Mouse (Mus musculus): ENCODE measurements around the gene Fbxo9.

The Fbxo9 gene

GRCm38 (mm10) chr9:78070496-78070895 is 38.4 kb downstream of the Fbxo9 start:
- DNase-seq (ENCODE audit: low spot score) = no peak

DNA sequence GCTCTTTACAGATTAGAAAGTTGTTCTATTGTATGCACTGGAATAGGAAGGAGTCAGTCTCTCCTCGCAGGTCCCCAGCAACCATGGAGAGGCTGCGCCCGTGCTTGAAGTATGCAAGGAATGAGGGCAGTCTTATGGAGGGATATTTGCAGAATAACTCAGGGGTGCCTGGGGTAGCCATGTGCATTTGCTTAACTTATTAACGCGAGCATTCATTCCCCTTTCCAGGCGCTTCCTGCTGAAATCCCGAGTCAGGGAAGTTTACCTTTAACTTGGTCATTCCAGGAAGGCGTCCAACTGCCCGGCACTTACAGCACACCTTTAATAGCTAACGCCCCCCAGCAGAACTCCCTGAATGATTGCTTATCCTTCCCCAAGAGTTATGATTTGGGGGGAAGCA is 44.7 kb downstream of the Fbxo9 start:
- no peak for DNase-seq (ENCODE audit: low spot score)

DNA sequence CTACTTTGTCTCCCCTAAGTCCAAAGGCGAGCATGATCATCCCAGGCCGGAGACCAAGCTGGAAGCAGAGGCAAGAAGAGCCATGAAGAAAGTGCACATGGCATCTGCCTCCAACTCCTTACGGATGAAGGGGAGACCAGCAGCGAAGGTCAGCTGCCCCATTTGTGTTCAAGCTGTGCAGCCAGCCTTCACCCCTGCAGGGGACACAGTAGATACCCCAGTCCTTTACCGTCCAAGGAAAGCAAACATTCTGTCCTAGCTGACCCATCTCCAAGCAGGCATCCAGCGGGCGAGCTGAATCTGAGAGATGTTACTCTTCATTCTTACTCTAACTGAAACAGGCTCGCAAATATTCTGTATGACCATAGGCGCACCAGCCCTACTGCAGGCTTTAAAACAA is 46.5 kb downstream of the Fbxo9 start:
- no peak for DNase-seq (ENCODE audit: low spot score)

DNA sequence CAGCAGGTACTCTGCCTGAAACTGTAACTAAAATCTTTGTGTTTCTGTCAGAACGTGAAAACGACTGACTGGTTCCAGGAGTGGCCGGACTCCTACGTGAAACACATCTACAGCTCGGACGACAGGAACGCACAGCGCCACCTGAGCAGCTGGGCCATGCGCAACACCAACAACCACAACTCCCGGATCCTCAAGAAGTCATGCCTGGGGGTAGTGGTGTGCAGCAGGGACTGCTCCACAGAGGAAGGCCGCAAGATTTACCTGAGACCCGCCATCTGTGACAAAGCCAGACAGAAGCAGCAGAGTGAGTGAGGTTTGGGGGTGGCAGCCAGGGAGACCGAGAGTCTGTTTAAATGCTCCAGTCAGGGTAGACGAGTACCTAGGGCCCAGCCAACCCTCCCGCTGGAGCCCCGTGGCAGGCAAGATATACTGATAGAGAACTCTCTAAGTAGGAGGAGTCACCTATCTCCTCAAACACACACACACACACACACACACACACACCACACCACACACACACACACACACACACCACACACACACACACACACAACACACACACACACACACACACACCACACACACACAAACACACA is 49.2 kb downstream of the Fbxo9 start:
- no peak for DNase-seq (ENCODE audit: low spot score)

GRCm38 (mm10) chr9:78054298-78054697 is 54.6 kb downstream of the Fbxo9 start:
- no peak for DNase-seq (ENCODE audit: low spot score)

DNA sequence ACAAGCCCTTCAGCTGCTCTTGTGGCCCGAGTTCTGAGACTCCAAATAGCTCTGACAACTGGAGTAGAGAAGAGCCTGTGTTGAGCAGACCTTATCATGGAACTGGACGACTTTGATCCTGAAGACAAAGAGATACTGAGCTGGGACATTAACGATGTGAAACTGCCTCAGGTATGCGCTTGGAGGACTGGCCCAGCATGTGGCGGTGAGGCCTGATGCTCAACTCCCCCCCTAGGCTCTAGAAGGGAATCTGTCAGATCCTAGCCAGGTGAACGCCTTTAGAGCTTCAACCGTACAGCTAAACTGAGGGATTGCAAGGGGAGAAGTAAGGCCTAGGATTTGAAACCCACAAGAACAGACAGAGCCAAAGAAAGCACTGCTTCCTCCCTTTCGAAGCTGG is 55.0 kb downstream of the Fbxo9 start:
- DNase-seq (ENCODE audit: low spot score) = no peak

DNA sequence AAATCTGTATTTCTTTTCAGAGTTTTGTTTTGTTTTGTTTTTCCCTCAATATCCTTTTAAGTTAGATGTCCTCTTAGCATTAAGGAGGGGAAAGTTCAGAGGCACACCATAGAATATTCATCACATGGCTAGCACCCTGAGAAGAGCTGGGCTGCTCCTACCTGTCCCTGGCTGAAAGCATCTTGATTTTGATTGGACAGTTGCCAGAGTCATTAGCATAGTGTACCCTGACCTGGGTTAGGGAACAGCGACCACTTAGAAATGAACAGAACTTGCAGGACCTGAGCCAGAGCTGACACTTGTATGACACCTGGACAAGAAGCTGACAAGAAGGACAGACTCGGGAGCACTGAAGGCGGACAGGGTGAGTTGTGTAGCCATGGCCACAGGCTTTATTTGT is 57.2 kb downstream of the Fbxo9 start, which contains the start of gene Gcm1:
Gcm1 (plus strand) TSS at position 248 of the 400 bp plus-strand sequence.
- no peak for DNase-seq (ENCODE audit: low spot score)

DNA sequence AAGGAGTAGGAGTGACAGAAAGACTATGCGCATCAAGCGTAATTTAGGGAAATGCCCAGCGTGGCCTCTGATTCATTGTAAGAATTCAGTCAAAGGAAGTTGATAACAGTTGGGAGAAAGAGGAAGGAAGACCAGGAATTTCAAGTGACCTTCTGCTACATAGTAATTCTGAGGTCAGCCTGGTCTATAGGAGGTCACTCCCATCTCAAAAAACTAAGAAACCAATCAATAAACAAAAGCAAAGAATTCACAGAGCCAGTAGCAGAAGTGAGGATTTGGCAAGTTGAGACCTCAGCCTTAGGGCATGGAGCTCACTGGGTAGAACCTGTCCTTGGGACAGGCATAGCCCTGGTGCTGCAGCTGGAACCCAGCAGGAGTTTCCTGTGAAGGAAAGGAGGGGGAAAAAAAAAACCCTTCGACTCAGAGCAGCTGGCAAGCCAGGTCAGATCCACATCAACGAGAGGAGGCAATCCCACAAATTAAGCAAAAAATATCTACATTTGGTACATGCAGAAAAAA is 58.4 kb downstream of the Fbxo9 start:
- no peak for DNase-seq (ENCODE audit: low spot score)

DNA sequence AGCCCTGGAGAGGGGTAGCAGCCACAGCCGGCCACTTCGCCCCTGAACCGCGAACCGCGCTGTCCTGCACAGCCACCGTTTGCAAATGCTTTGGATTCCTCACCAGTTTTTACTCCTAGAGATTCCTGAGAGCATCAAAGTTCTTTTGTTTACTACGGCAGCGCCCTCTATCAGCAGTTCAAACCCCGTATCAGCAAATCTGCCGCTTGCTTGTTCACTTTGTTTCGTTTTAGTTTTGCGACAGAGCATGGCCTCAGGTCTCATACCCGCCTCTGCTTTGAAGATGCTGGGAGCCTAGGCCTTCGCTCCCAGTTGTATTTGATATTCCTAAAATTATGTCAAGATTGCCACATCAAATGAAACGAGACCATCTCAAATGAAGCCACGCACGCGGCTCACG is 62.1 kb downstream of the Fbxo9 start:
- no peak for DNase-seq (ENCODE audit: low spot score)

DNA sequence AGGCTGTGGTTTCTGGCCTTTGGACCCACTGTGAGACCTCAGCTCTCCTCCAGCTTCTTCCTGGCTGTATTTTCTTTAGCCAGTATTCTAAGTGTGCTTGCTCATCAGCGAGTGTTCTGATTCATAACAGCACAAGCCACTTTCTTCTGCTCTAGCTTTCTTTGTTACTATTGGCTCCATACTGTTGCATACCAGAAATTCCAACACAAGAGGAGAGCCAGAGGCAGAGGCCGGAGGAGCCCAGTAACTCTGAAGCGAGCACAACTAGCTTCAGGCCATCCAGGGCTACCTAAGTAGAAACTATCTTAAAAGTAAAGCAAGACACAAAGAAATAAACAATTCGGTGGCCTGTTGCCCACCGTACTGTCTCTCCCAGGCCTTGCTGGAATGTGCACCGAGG is 63.7 kb downstream of the Fbxo9 start:
- DNase-seq (ENCODE audit: low spot score) = no peak

DNA sequence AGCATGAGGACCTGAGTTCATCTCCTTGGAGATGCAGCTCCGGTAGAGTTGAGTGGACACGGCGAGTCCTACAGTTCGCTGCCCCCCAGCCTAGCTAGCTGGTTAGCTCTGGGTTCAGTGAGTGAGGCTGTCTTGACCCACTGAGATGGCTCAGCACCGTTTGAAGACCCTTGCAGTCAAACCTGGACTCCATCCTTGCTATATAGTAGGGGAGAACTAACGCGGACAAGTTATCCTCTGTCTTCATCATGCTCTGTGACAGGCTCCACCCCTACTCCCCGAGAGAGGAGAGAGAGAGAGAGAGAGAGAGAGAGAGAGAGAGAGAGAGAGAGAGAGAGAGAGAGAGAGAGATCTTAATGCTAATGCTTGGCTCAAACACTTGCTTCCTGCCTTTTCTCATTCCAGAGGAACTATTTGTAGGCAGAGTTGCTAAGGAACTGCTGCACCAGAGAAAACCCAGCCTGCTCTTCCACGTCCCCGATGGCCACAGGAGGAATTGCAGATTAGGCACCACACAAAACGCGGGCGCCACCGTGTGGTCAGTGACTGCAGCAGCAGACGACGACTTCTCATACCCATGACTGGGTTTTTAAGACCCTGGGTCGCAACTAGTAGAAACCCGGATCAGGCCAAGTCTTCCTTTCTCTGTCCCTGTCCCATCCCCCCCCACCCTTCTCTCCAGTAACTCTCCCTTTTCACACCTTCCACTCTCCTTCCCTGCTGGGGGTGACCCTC is 69.9 kb downstream of the Fbxo9 start:
- DNase-seq (ENCODE audit: low spot score) = peak; percentile 68

GRCm38 (mm10) chr9:78035831-78036230 is 73.0 kb downstream of the Fbxo9 start:
- no peak for DNase-seq (ENCODE audit: low spot score)

DNA sequence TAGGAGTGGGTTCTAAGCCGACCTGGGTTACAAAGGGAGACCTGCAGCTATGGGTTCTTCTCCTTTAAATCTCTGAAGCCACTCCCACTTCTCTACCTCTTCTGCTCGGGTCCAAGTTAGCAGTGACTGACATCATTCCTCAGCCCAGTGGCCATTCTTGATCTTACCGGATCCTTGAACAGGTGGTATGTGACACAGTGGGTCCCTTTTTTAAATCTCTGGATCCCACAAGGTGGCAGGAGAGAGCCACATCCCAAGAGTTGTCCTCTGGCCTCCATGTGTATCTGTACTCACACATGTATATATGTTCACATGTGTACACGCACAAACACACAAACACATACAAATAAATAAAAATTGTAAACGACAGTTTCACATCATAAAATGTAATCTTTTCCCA is 73.6 kb downstream of the Fbxo9 start:
- DNase-seq (ENCODE audit: low spot score) = no peak

- no peak for DNase-seq (ENCODE audit: low spot score)
Observed at GRCm38 (mm10) chr9:78032930-78033329, 75.9 kb downstream of the Fbxo9 start.

All from spleen, adult 12 weeks (tissue).